Comparison of ENCODE assay signal across 8 mouse cellular contexts in the genomic region with DNA sequence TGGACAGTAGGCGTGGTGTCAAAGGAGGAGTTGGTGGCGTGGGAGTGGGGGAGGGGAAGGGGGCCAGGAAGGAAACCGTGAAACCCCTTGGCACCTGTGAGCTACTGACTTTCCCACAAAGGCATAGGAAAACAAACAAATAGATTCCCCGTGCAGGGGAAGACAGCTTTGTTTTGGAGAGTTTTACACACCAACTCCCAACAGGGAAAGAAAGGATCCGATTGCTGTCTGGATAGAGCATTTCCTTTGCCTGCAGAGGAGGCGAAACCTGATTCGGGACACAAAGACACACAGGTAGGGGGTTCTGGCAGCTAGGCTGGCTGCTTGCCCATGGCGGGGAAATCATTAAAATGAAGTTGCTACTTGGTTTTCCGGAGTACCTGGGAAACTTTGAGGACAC.
DNase-seq lines count a peak whose midpoint lies in the region; ATAC-seq and TF ChIP-seq lines count a peak whose summit lies in the region.

No protein-coding gene starts in this region.

- ATAC-seq in hindbrain, embryonic 15.5 days (ENCODE audit: low FRiP score, low read depth): no peak
- no peak for ATAC-seq in limb, embryonic 15.5 days (ENCODE audit: insufficient number of reproducible peaks, low FRiP score, low TSS enrichment, low read depth)
- ATAC-seq in monocyte, adult 5-6 weeks (replicated peaks; ENCODE audit: insufficient number of reproducible peaks, low FRiP score, low TSS enrichment, poor library complexity, severe bottlenecking): no peak

- 0 out of 2 replicates have a peak, but pooled peaks have one; percentile 16 for TF ChIP-seq EP300 in ES-Bruce4 (IDR thresholded peaks at IDR 0.05; ENCODE audit: insufficient read depth, low read depth, low read length)

- peak; percentile 41 for DNase-seq in embryo, embryonic 10.5 days (ENCODE audit: low spot score)
- no peak for DNase-seq in frontal cortex, adult 2 months (ENCODE audit: extremely low spot score in 1 of 2, low spot score in 1 of 2)
- DNase-seq in spleen, postnatal 36 days (ENCODE audit: low spot score in 2 of 2): no peak
- DNase-seq in left cerebral cortex, postnatal 36 days (ENCODE audit: low spot score in 2 of 2): no peak

- 0 out of 2 replicates have a peak overlapping the region, but pooled peaks have one; percentile 51 for H3K27ac ChIP-seq in ES-Bruce4 (ENCODE audit: insufficient read depth, low read length)
- H3K27ac ChIP-seq in hindbrain, embryonic 15.5 days (replicated peaks): no peak overlapping the region
- H3K27ac ChIP-seq in limb, embryonic 15.5 days: no peak overlapping the region

- H3K9ac ChIP-seq in ES-Bruce4 (ENCODE audit: low read depth, poor library complexity, severe bottlenecking): no peak overlapping the region
- H3K9ac ChIP-seq in hindbrain, embryonic 15.5 days: no peak overlapping the region
- no peak overlapping the region for H3K9ac ChIP-seq in limb, embryonic 15.5 days

- TF ChIP-seq POLR2A in ES-Bruce4 (IDR thresholded peaks at IDR 0.05; ENCODE audit: insufficient read depth, low read length): no peak

- H3K4me3 ChIP-seq in ES-Bruce4 (ENCODE audit: low read depth, low read length): no peak overlapping the region
- H3K4me3 ChIP-seq in hindbrain, embryonic 15.5 days: no peak overlapping the region
- H3K4me3 ChIP-seq in limb, embryonic 15.5 days: peak overlapping the region; percentile 21

- no peaks in the 10 kb centered on the region for H3K9me3 ChIP-seq in ES-Bruce4 (replicated peaks; ENCODE audit: control insufficient read depth, insufficient read depth, low read length, poor library complexity, severe bottlenecking)
- H3K9me3 ChIP-seq in hindbrain, embryonic 15.5 days: no peaks in the 10 kb centered on the region
- no peaks in the 10 kb centered on the region for H3K9me3 ChIP-seq in limb, embryonic 15.5 days

- TF ChIP-seq CTCF in ES-Bruce4 (IDR thresholded peaks at IDR 0.05; ENCODE audit: low read depth, low read length): no peak

- intact Hi-C loops in left cerebral cortex, postnatal 36 days (cut with DNase I): no loop called here

- peak overlapping the region; percentile 39 for H3K4me2 ChIP-seq in hindbrain, embryonic 15.5 days
- H3K4me2 ChIP-seq in limb, embryonic 15.5 days: peak overlapping the region; percentile 42

- WGBS in hindbrain, embryonic 15.5 days: 26% methylated on average over 9 of the region's 9 CpGs
- WGBS in limb, embryonic 15.5 days: 9% methylated on average over 9 of the region's 9 CpGs

- H3K4me1 ChIP-seq in ES-Bruce4 (ENCODE audit: control insufficient read depth, insufficient read depth, low read length): peaks cover 2% of the 10 kb centered on the region
- H3K4me1 ChIP-seq in hindbrain, embryonic 15.5 days (replicated peaks): peaks cover 6% of the 10 kb centered on the region; the same call in 1 of the 2 replicates
- peaks cover 15% of the 10 kb centered on the region for H3K4me1 ChIP-seq in limb, embryonic 15.5 days

- H3K36me3 ChIP-seq in ES-Bruce4 (ENCODE audit: control insufficient read depth, insufficient read depth, low read length, poor library complexity, severe bottlenecking): no peaks in the 10 kb centered on the region
- no peaks in the 10 kb centered on the region for H3K36me3 ChIP-seq in hindbrain, embryonic 15.5 days
- no peaks in the 10 kb centered on the region for H3K36me3 ChIP-seq in limb, embryonic 15.5 days

- peaks cover 8% of the 10 kb centered on the region for H3K27me3 ChIP-seq in ES-Bruce4 (ENCODE audit: control insufficient read depth, insufficient read depth, low read length, poor library complexity, severe bottlenecking)
- no peaks in the 10 kb centered on the region for H3K27me3 ChIP-seq in hindbrain, embryonic 15.5 days
- H3K27me3 ChIP-seq in limb, embryonic 15.5 days: no peaks in the 10 kb centered on the region
